Mouse (Mus musculus): Measurements from ENCODE around the gene Ccne1. TPM values are rescaled to one million over a fixed set of nuclear protein-coding genes. Genes with fewer than 3 reads are reported as not detected.

Gene Ccne1
- total and polyA plus RNA-seq, 2 experiments, result 0.37 TPM

DNA sequence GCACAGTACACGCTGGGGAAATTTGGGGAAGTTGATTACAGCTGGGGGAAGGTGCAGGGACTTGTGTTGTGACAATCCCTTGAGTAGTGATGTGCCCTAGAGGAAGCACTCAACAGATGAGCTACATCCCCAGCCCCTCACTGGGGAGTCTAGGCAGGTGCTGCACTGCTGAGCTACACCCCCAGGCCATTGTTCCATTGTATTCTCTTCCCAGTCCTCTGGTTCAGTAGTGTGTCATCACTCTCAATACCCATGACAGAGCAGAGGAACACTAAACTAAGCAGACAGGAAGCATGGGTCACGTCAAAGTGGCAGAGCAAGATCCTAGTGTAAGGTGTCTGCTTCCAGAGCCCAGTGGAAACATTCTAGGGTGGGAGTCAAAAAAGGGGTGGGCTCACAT is 14.2 kb downstream of the Ccne1 start:
- H3K36me3 ChIP-seq (ENCODE audit: control insufficient read depth, insufficient read depth, low read length), result no peaks in the 10 kb centered on the region
- DNase-seq (ENCODE audit: extremely low read depth, low read depth, low spot score), result no peak

DNA sequence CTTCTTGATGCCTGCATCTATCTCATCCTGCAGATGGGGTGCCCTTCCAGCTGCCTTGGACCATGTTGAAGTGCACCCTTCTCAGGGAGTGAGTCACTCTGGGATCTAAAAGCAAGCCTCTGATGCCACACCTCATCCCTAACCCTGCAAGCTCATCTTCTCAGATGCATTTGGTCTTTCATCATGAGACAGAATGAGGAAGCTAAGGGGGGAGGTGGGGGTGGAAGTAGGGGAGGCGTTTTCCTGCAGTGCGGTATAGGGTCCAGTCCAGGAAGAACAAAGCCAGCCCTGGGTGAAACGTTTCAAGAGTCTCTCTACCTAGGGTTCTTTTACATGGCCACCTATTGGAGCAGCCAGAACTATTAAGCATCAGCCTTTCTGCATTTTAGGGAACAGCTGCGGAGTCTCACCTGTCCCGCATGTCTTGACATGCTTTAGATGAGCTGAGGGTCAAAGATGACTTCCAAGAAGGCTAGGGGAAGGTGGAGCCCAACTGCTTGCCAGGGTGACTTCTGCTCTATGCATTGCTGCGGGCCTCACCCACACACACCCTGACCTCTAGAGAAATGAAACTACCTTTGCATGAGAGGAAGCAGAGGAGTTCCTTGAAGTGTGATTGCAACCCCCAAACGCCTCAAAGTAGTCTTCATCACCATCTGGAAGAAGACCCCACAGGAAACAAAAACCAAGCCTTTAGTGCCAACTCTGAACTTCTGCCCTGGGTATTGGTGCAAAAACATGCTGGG is 17.2 kb downstream of the Ccne1 start:
- no peaks in the 10 kb centered on the region for H3K36me3 ChIP-seq (ENCODE audit: control insufficient read depth, insufficient read depth, low read length)
- DNase-seq (ENCODE audit: extremely low read depth, low read depth, low spot score), result no peak
- TF ChIP-seq POLR2A (IDR thresholded peaks at IDR 0.05; ENCODE audit: extremely low read depth, insufficient read depth, low read length) (no peak), CTCF (IDR thresholded peaks at IDR 0.05; ENCODE audit: low read depth, low read length) (no peak)

More for the DNA sequence above, 14.2 kb downstream of the Ccne1 start:
- Histone ChIP-seq H3K4me1 (ENCODE audit: control insufficient read depth, insufficient read depth, low read length) (no peaks in the 10 kb centered on the region), H3K79me2 (ENCODE audit: control insufficient read depth, insufficient read depth, low read length) (no peaks in the 10 kb centered on the region), H3K27me3 (ENCODE audit: control insufficient read depth, insufficient read depth, low read length) (no peaks in the 10 kb centered on the region), H3K4me3 (ENCODE audit: insufficient read depth, low read depth, low read length) (no peak overlapping the region), H3K9ac (ENCODE audit: low read depth, low read length) (no peak overlapping the region), H3K27ac (replicated peaks; ENCODE audit: insufficient read depth, low read depth, low read length) (no peak overlapping the region)
- WGBS, result 70% methylated on average over 2 of the region's 2 CpGs
- no peak for TF ChIP-seq POLR2A (IDR thresholded peaks at IDR 0.05; ENCODE audit: extremely low read depth, insufficient read depth, low read length)
- no peak for TF ChIP-seq CTCF (IDR thresholded peaks at IDR 0.05; ENCODE audit: low read depth, low read length)

GRCm38 (mm10) chr7:38088456-38088855 is 18.9 kb downstream of the Ccne1 start:
- peaks cover 5% of the 10 kb centered on the region for H3K4me1 ChIP-seq (ENCODE audit: control insufficient read depth, insufficient read depth, low read length)
- no peak overlapping the region for H3K4me3 ChIP-seq (ENCODE audit: insufficient read depth, low read depth, low read length)
- H3K9ac ChIP-seq (ENCODE audit: low read depth, low read length), result no peak overlapping the region
- WGBS, result 28% methylated on average over 2 of the region's 2 CpGs
- no peaks in the 10 kb centered on the region for H3K79me2 ChIP-seq (ENCODE audit: control insufficient read depth, insufficient read depth, low read length)
- no peak for TF ChIP-seq CTCF (IDR thresholded peaks at IDR 0.05; ENCODE audit: low read depth, low read length)
- no peak for TF ChIP-seq POLR2A (IDR thresholded peaks at IDR 0.05; ENCODE audit: extremely low read depth, insufficient read depth, low read length)
- DNase-seq (ENCODE audit: extremely low read depth, low read depth, low spot score), result no peak
- H3K27ac ChIP-seq (replicated peaks; ENCODE audit: insufficient read depth, low read depth, low read length), result no peak overlapping the region
- no peaks in the 10 kb centered on the region for H3K27me3 ChIP-seq (ENCODE audit: control insufficient read depth, insufficient read depth, low read length)
- H3K36me3 ChIP-seq (ENCODE audit: control insufficient read depth, insufficient read depth, low read length), result no peaks in the 10 kb centered on the region

More for the DNA sequence above, 17.2 kb downstream of the Ccne1 start:
- Histone ChIP-seq H3K9ac (ENCODE audit: low read depth, low read length) (no peak overlapping the region), H3K27me3 (ENCODE audit: control insufficient read depth, insufficient read depth, low read length) (no peaks in the 10 kb centered on the region), H3K79me2 (ENCODE audit: control insufficient read depth, insufficient read depth, low read length) (no peaks in the 10 kb centered on the region), H3K4me3 (ENCODE audit: insufficient read depth, low read depth, low read length) (no peak overlapping the region), H3K4me1 (ENCODE audit: control insufficient read depth, insufficient read depth, low read length) (peaks cover 5% of the 10 kb centered on the region), H3K27ac (replicated peaks; ENCODE audit: insufficient read depth, low read depth, low read length) (no peak overlapping the region)
- WGBS, result 80% methylated on average over 7 of the region's 7 CpGs

DNA sequence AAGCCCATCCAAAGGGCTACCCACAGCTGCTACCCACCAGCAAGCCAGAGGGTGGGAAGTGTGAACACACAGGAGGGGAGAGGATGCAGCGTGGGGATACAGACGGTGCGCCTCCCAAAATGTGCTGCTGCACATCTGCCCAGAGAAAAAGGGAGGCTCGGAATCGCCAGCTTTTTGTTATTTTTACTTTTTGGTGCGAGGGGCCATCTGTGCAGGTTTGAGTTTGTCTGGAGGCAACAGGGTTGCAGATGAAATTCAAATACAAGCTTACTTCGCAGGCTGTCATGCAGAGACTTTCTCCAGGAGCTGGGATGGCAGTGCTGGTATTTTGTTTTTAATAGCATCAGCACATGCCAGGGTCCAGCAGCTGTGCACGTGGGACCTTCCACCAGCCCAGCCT is 19.5 kb downstream of the Ccne1 start:
- no peaks in the 10 kb centered on the region for H3K27me3 ChIP-seq (ENCODE audit: control insufficient read depth, insufficient read depth, low read length)
- H3K9ac ChIP-seq (ENCODE audit: low read depth, low read length), result no peak overlapping the region
- 86% methylated on average over 8 of the region's 8 CpGs for WGBS
- no peak for DNase-seq (ENCODE audit: extremely low read depth, low read depth, low spot score)
- H3K4me1 ChIP-seq (ENCODE audit: control insufficient read depth, insufficient read depth, low read length), result peaks cover 5% of the 10 kb centered on the region
- H3K27ac ChIP-seq (replicated peaks; ENCODE audit: insufficient read depth, low read depth, low read length), result no peak overlapping the region
- H3K4me3 ChIP-seq (ENCODE audit: insufficient read depth, low read depth, low read length), result no peak overlapping the region
- TF ChIP-seq CTCF (IDR thresholded peaks at IDR 0.05; ENCODE audit: low read depth, low read length), result no peak
- TF ChIP-seq POLR2A (IDR thresholded peaks at IDR 0.05; ENCODE audit: extremely low read depth, insufficient read depth, low read length), result no peak
- H3K79me2 ChIP-seq (ENCODE audit: control insufficient read depth, insufficient read depth, low read length), result no peaks in the 10 kb centered on the region
- no peaks in the 10 kb centered on the region for H3K36me3 ChIP-seq (ENCODE audit: control insufficient read depth, insufficient read depth, low read length)

DNA sequence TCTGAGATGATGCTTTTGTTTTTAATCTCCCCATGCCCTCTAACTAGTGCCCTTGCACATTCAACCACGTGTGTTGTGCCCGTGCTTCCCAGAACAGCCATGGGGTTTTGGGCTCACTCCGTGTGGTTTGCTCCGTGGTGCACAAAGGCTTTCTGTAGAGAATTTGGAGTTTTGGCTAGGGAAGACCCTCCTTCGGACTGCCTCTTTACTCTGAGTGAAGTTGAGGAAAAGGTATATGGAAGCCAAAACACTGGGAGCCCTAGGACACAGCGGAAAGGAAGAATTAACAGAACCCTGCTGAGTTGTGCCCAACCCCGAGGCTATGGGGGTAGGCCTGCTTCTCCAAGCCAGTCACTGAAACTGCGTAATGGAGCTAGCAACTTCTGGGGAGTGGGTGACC is 20.9 kb downstream of the Ccne1 start:
- Histone ChIP-seq H3K4me1 (ENCODE audit: control insufficient read depth, insufficient read depth, low read length) (peaks cover 5% of the 10 kb centered on the region), H3K27ac (replicated peaks; ENCODE audit: insufficient read depth, low read depth, low read length) (no peak overlapping the region), H3K4me3 (ENCODE audit: insufficient read depth, low read depth, low read length) (no peak overlapping the region), H3K36me3 (ENCODE audit: control insufficient read depth, insufficient read depth, low read length) (no peaks in the 10 kb centered on the region), H3K27me3 (ENCODE audit: control insufficient read depth, insufficient read depth, low read length) (no peaks in the 10 kb centered on the region), H3K9ac (ENCODE audit: low read depth, low read length) (no peak overlapping the region), H3K79me2 (ENCODE audit: control insufficient read depth, insufficient read depth, low read length) (no peaks in the 10 kb centered on the region)
- DNase-seq (ENCODE audit: extremely low read depth, low read depth, low spot score), result no peak
- WGBS, result 83% methylated on average over 8 of the region's 8 CpGs
- TF ChIP-seq POLR2A (IDR thresholded peaks at IDR 0.05; ENCODE audit: extremely low read depth, insufficient read depth, low read length), result no peak
- no peak for TF ChIP-seq CTCF (IDR thresholded peaks at IDR 0.05; ENCODE audit: low read depth, low read length)

DNA sequence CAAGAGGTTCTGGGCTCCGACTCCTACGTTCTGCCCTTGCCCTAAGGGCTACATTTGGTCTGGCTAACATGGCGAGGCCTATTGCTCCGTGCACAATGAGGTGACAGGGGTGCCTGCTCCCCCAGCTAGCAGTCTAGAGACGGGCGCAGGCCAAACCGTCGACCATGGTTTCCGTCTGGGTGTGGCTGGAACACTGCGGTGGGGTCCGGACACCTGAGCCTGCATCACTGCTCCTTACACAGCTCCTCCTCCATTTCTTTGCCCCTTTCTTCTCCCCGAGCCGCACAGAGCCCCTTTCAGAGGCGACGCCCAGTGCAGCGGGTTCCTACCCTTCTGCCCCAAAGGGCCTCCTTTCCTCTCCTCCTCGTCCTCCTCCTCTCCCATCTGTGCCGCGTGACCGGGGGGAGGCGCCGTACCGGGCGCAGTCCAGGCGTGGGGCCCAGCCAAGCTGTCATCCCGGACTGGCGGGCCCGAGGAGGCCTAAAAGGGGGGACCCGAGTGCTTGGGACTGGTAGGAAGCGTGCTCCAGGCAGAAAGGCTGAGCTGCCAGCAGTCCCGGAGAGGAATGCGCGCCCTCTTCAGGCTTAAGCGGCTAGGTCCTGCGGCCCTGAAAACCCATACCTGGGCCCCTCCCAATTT is 21.6 kb downstream of the Ccne1 start:
- H3K9ac ChIP-seq (ENCODE audit: low read depth, low read length), result peak overlapping the region; percentile 58
- WGBS, result 3% methylated on average over 35 of the region's 35 CpGs
- TF ChIP-seq CTCF (IDR thresholded peaks at IDR 0.05; ENCODE audit: low read depth, low read length) (peak; percentile 66), POLR2A (IDR thresholded peaks at IDR 0.05; ENCODE audit: extremely low read depth, insufficient read depth, low read length) (no peak)
- no peaks in the 10 kb centered on the region for H3K27me3 ChIP-seq (ENCODE audit: control insufficient read depth, insufficient read depth, low read length)
- peak overlapping the region; percentile 47 for H3K4me3 ChIP-seq (ENCODE audit: insufficient read depth, low read depth, low read length)
- no peaks in the 10 kb centered on the region for H3K36me3 ChIP-seq (ENCODE audit: control insufficient read depth, insufficient read depth, low read length)
- DNase-seq (ENCODE audit: extremely low read depth, low read depth, low spot score), result peak; percentile 34
- H3K79me2 ChIP-seq (ENCODE audit: control insufficient read depth, insufficient read depth, low read length), result no peaks in the 10 kb centered on the region
- H3K27ac ChIP-seq (replicated peaks; ENCODE audit: insufficient read depth, low read depth, low read length), result no peak overlapping the region
- H3K4me1 ChIP-seq (ENCODE audit: control insufficient read depth, insufficient read depth, low read length), result peaks cover 5% of the 10 kb centered on the region

Measured in liver, adult 2 months (tissue).